Mouse (Mus musculus) heart, embryonic 13.5 days (tissue): ENCODE data around the gene Clic4. TPM values are rescaled to one million over a fixed set of nuclear protein-coding genes. Genes with fewer than 3 reads are reported as not detected.
"Not testable (repeated sequence)": the region's sequence is repeated elsewhere in the genome, so short reads cannot be mapped to it uniquely, and the experiment has no call there.

Experiments used
- ATAC-seq: fragments of 200-750 bp; cut with Nextera tagmentation; 2 replicates; pipeline ENCODE4 v1.8.0; 2017; ENCODE audit warnings: moderate TSS enrichment; ENCODE audit not compliant: insufficient number of reproducible peaks, low FRiP score, low TSS enrichment; ENCODE audit errors: extremely low read depth
- H3K27ac ChIP-seq: fragments of 300-500 bp; sonication (generic); replicated peaks from 2 replicates; pipeline ENCODE4 v1.5.1; 2015; ENCODE audit warnings: moderate library complexity, mild to moderate bottlenecking, inconsistent platforms
- H3K27me3 ChIP-seq: fragments of 300-500 bp; sonication (generic); replicated peaks from 2 replicates; pipeline ENCODE4 v1.6.1; 2015; ENCODE audit warnings: mild to moderate bottlenecking, inconsistent platforms
- H3K36me3 ChIP-seq: fragments of 300-500 bp; sonication (generic); 2 replicates; pipeline ENCODE4 v1.6.1; 2015; ENCODE audit warnings: mild to moderate bottlenecking, inconsistent platforms
- H3K4me1 ChIP-seq: fragments of 300-500 bp; sonication (generic); 2 replicates; pipeline ENCODE4 v1.6.1; 2015; ENCODE audit warnings: inconsistent platforms
- H3K4me2 ChIP-seq: fragments of 300-500 bp; sonication (generic); 2 replicates; pipeline ENCODE4 v1.6.1; 2015; ENCODE audit warnings: inconsistent platforms, mild to moderate bottlenecking, moderate library complexity
- H3K4me3 ChIP-seq: fragments of 300-500 bp; sonication (generic); 2 replicates; pipeline ENCODE4 v1.5.1; 2015; ENCODE audit warnings: moderate library complexity, mild to moderate bottlenecking, inconsistent platforms
- H3K9ac ChIP-seq: fragments of 300-500 bp; sonication (generic); 2 replicates; pipeline ENCODE4 v1.6.1; 2015; ENCODE audit warnings: inconsistent platforms, mild to moderate bottlenecking, moderate library complexity
- H3K9me3 ChIP-seq: fragments of 300-500 bp; sonication (generic); 2 replicates; pipeline ENCODE4 v1.6.1; 2016; ENCODE audit warnings: inconsistent platforms
- WGBS: fragments of 180-500 bp; shearing (Covaris S2); methylation state at CpG from one replicate; pipeline ENCODE4 v1.1.7; 2015; ENCODE audit warnings: mixed read lengths; 5-methylcytosine and 5-hydroxymethylcytosine counted together
- polyA plus RNA-seq: library from polyadenylated mRNA; unstranded; fragments of >200 nt; fragmentation: Nextera tagmentation; extraction: Ambion mirVana; gene quantifications from 2 replicates; pipeline ENCODE4 v1.2.1, GENCODE M21; 2015

Clic4 gene
- polyA plus RNA-seq, 1 experiment from 2014 or later, result 202 TPM

- WGBS, result 59% methylated on average over 5 of the region's 5 CpGs
- H3K27me3 ChIP-seq, result peaks cover 53% of the 10 kb centered on the region
- peaks cover 17% of the 10 kb centered on the region for H3K4me1 ChIP-seq
- H3K4me2 ChIP-seq, result no peak overlapping the region
- no peaks in the 10 kb centered on the region for H3K36me3 ChIP-seq
- H3K27ac ChIP-seq, result no peak overlapping the region
- H3K9me3 ChIP-seq, result no peaks in the 10 kb centered on the region
- no peak overlapping the region for H3K9ac ChIP-seq
- ATAC-seq, result no peak
- no peak overlapping the region for H3K4me3 ChIP-seq
Observed at GRCm38 (mm10) chr4:135204666-135205065, 67.9 kb downstream of the Clic4 start.

DNA sequence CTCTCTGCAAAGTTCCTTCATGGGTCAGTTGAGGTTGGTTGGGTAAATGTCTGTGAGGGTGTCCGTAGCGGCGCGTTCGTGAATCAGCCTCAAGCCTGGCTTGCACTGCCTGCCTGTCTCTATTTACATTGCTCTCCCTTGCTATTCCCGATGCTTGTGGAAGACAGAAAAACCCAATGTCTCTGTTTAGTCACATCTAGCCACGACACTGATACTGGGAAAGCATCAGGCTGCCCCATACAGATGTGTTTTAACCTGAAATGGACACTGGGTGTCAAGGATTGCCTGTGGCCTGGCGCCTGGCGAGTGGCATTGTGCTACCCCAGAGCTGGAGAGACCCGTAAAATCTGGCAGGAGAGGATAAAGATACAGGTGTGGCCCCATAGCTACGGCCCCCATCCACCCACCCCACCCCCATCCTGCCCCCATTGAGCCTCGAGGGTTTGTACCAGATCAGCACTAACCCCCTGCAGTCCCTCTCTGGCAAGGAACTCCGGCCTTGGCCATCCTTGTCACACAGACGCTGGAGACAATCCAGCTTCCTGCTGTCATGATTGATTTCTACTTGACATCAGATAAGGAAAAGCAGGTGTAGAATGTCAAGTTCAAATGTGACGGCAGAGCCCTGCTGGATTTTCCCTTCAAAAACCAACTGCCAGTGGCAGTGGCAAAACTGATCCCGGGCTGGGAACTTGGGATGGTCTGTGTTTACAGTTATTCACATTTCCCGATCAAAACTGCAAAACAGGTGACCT lies 68.6 kb downstream of the Clic4 start:
- Histone ChIP-seq H3K4me2 (peak overlapping the region; percentile 69), H3K36me3 (no peaks in the 10 kb centered on the region), H3K9me3 (no peaks in the 10 kb centered on the region), H3K27me3 (peaks cover 58% of the 10 kb centered on the region), H3K4me3 (peak overlapping the region; percentile 42), H3K9ac (peak overlapping the region; percentile 72), H3K4me1 (peaks cover 17% of the 10 kb centered on the region), H3K27ac (no peak overlapping the region)
- no peak for ATAC-seq
- 18% methylated on average over 17 of the region's 17 CpGs for WGBS

GRCm38 (mm10) chr4:135203279-135203678 lies 69.3 kb downstream of the Clic4 start:
- peaks cover 17% of the 10 kb centered on the region for H3K4me1 ChIP-seq

GRCm38 (mm10) chr4:135201771-135202170 lies 70.8 kb downstream of the Clic4 start:
- ATAC-seq, result no peak
- Histone ChIP-seq H3K4me1 (peaks cover 17% of the 10 kb centered on the region), H3K4me3 (no peak overlapping the region), H3K36me3 (no peaks in the 10 kb centered on the region), H3K27ac (no peak overlapping the region), H3K27me3 (peaks cover 59% of the 10 kb centered on the region), H3K4me2 (no peak overlapping the region), H3K9me3 (no peaks in the 10 kb centered on the region), H3K9ac (no peak overlapping the region)
- 73% methylated on average over 16 of the region's 16 CpGs for WGBS

More at GRCm38 (mm10) chr4:135203279-135203678, 69.3 kb downstream of the Clic4 start:
- Histone ChIP-seq H3K9ac (peak overlapping the region; percentile 72), H3K27ac (no peak overlapping the region), H3K4me2 (peak overlapping the region; percentile 69), H3K36me3 (no peaks in the 10 kb centered on the region), H3K9me3 (no peaks in the 10 kb centered on the region), H3K27me3 (peaks cover 59% of the 10 kb centered on the region), H3K4me3 (peak overlapping the region; percentile 42)
- no peak for ATAC-seq
- WGBS, result 4% methylated on average over 14 of the region's 14 CpGs

DNA sequence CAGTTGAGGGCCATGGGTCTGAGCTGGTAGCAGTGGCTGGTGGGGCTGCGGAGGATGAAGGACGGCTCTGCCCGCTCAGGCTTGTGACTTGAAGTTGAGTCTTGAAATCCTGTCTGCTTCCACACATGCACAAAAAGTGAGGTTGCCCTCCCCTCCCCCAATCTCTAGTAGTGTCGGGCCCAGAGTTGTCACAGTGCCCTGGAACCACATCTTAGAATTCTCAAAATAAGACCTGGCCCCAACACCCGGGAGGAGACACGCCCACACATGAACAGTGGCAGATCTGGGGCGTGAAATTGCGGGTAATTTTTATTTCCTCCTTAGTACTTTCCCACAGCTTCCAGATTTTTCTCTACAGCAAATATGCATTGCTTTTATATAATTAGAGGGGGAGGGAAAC lies 74.8 kb downstream of the Clic4 start:
- H3K9me3 ChIP-seq, result no peaks in the 10 kb centered on the region
- no peak overlapping the region for H3K4me3 ChIP-seq
- H3K4me2 ChIP-seq, result no peak overlapping the region
- H3K36me3 ChIP-seq, result no peaks in the 10 kb centered on the region
- no peak overlapping the region for H3K9ac ChIP-seq
- H3K27me3 ChIP-seq, result peaks cover 57% of the 10 kb centered on the region
- no peaks in the 10 kb centered on the region for H3K4me1 ChIP-seq
- no peak overlapping the region for H3K27ac ChIP-seq
- no peak for ATAC-seq
- WGBS, result 78% methylated on average over 8 of the region's 8 CpGs

- H3K27me3 ChIP-seq, result peaks cover 50% of the 10 kb centered on the region
- 63% methylated on average over 5 of the region's 5 CpGs for WGBS
- no peaks in the 10 kb centered on the region for H3K36me3 ChIP-seq
Observed at GRCm38 (mm10) chr4:135192841-135193240, 79.8 kb downstream of the Clic4 start.

GRCm38 (mm10) chr4:135191604-135192003 lies 81.0 kb downstream of the Clic4 start:
- Histone ChIP-seq H3K36me3 (no peaks in the 10 kb centered on the region), H3K4me1 (no peaks in the 10 kb centered on the region), H3K27me3 (peaks cover 39% of the 10 kb centered on the region), H3K9ac (no peak overlapping the region), H3K4me2 (no peak overlapping the region), H3K27ac (no peak overlapping the region), H3K4me3 (no peak overlapping the region), H3K9me3 (no peaks in the 10 kb centered on the region)
- no peak for ATAC-seq
- 74% methylated on average over 11 of the region's 11 CpGs for WGBS

More at GRCm38 (mm10) chr4:135192841-135193240, 79.8 kb downstream of the Clic4 start:
- Histone ChIP-seq H3K9ac (no peak overlapping the region), H3K27ac (no peak overlapping the region), H3K4me1 (no peaks in the 10 kb centered on the region), H3K9me3 (no peaks in the 10 kb centered on the region), H3K4me3 (no peak overlapping the region), H3K4me2 (no peak overlapping the region)
- no peak for ATAC-seq

DNA sequence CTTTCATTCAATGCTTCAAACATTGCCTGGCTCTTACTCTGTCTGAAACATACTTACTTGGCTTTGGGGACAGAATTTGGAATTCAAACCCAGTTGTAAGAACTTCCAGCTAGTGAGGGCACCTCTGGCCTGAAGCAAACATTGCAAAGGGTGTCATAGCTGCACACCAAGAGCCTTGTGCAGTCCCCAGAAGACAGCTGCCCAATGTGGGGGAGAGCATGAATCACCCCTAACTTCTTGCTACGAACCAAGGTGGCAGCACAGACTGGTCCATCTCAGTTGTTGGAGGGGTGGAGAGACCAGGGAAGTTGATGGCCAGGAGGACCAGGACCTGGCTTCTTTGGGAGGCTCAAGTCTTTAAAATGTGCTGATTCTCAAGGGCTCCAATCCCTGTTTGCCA lies 81.4 kb downstream of the Clic4 start:
- H3K9me3 ChIP-seq, result no peaks in the 10 kb centered on the region

GRCm38 (mm10) chr4:135190364-135190763 lies 82.2 kb downstream of the Clic4 start:
- Histone ChIP-seq H3K9me3 (no peaks in the 10 kb centered on the region), H3K4me3 (no peak overlapping the region), H3K27ac (no peak overlapping the region), H3K4me1 (no peaks in the 10 kb centered on the region), H3K36me3 (no peaks in the 10 kb centered on the region), H3K27me3 (peaks cover 32% of the 10 kb centered on the region), H3K9ac (no peak overlapping the region), H3K4me2 (no peak overlapping the region)
- ATAC-seq, result no peak
- WGBS, result 95% methylated on average over 1 of the region's 1 CpGs

More for the DNA sequence above, 81.4 kb downstream of the Clic4 start:
- no peak overlapping the region for H3K4me3 ChIP-seq
- 50% methylated on average over 1 of the region's 1 CpGs for WGBS
- H3K4me2 ChIP-seq, result no peak overlapping the region
- ATAC-seq, result no peak
- H3K4me1 ChIP-seq, result no peaks in the 10 kb centered on the region
- no peak overlapping the region for H3K9ac ChIP-seq
- H3K27me3 ChIP-seq, result peaks cover 35% of the 10 kb centered on the region
- H3K36me3 ChIP-seq, result no peaks in the 10 kb centered on the region
- no peak overlapping the region for H3K27ac ChIP-seq

DNA sequence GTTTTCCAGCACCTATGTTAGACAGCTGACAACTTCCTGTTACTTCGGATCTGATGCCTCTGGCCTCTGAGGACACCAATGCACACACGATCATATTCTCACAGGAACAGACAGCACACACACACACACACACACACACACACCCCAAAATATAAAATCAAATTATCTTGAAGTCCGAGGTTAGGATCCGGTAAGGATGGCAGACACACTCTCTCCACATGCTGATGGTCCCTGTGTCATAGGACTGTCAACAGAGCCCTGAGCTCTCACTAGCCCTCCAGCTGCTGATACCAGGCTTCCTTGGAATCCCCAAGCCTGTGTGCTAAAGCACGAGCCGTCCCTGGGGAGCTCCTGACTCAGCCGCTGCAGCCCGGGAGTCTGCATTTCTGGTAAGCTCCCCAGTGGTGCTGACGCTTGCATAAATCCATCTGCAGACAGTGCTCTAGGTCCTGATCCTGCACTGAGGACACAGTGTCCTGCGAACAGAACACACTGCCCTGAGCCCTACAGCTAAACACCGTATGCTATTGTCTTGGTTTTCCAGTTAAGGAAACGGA lies 83.1 kb downstream of the Clic4 start:
- no peak for ATAC-seq
- 77% methylated on average over 12 of the region's 12 CpGs for WGBS
- Histone ChIP-seq H3K27ac (no peak overlapping the region), H3K4me3 (no peak overlapping the region), H3K9ac (no peak overlapping the region), H3K9me3 (no peaks in the 10 kb centered on the region), H3K4me2 (no peak overlapping the region), H3K27me3 (peaks cover 30% of the 10 kb centered on the region), H3K36me3 (no peaks in the 10 kb centered on the region), H3K4me1 (no peaks in the 10 kb centered on the region)

DNA sequence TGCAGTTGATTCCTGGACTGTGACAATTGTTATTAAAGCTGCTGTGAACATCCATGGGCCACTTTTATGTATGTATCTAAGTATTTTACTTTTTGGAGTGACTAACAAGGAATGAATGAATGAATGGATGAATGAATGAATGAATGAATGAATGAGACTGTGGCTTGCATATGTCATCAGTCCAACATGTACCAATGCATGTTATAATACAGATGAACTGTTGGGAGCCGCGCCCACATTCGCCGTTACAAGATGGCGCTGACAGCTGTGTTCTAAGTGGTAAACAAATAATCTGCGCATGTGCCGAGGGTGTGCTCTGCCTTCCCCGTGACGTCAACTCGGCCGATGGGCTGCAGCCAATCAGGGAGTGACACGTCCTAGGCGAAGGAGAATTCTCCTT lies 88.3 kb downstream of the Clic4 start:
- not testable (repeated sequence) for H3K4me2 ChIP-seq, ATAC-seq, H3K36me3 ChIP-seq, H3K9me3 ChIP-seq, H3K27ac ChIP-seq, H3K9ac ChIP-seq, H3K4me3 ChIP-seq, H3K4me1 ChIP-seq
- 98% methylated on average over 7 of the region's 13 CpGs for WGBS
- H3K27me3 ChIP-seq, result peaks cover 18% of the 10 kb centered on the region; the same call in 1 of the 2 replicates

- 0 out of 2 replicates have a peak, but pooled peaks cover 2% of the 10 kb centered on the region for H3K9me3 ChIP-seq
- no peak overlapping the region for H3K27ac ChIP-seq
- 77% methylated on average over 4 of the region's 4 CpGs for WGBS
- H3K4me3 ChIP-seq, result no peak overlapping the region
- H3K36me3 ChIP-seq, result no peaks in the 10 kb centered on the region
- ATAC-seq, result no peak
- no peak overlapping the region for H3K4me2 ChIP-seq
- peaks cover 42% of the 10 kb centered on the region for H3K27me3 ChIP-seq
- peaks cover 11% of the 10 kb centered on the region; the same call in 1 of the 2 replicates for H3K4me1 ChIP-seq
- no peak overlapping the region for H3K9ac ChIP-seq
Observed at GRCm38 (mm10) chr4:135181819-135182218, 90.8 kb downstream of the Clic4 start.
